Mouse (Mus musculus) stomach, embryonic 14.5 days (tissue): ENCODE measurements around the gene Pdlim7. TPM values are rescaled to one million over a fixed set of nuclear protein-coding genes. Genes with fewer than 3 reads are reported as not detected.
A peak's percentile ranks its signal among the peaks of the same experiment; 100 is the strongest.

Source experiments
- ATAC-seq: fragments of 200-750 bp; cut with Nextera tagmentation; 2 replicates; pipeline ENCODE4 v1.8.0; 2017; ENCODE audit warnings: low read depth, moderate TSS enrichment; ENCODE audit not compliant: insufficient number of reproducible peaks, insufficient read depth, low FRiP score
- H3K27ac ChIP-seq: fragments of 300-500 bp; sonication (generic); 2 replicates; pipeline ENCODE4 v1.5.1; 2014; ENCODE audit warnings: mild to moderate bottlenecking, low read length, moderate library complexity, mixed read lengths
- H3K27me3 ChIP-seq: fragments of 300-500 bp; sonication (generic); 2 replicates; pipeline ENCODE4 v1.6.1; 2014; ENCODE audit warnings: low read length, control low read depth, mixed read lengths; ENCODE audit not compliant: control insufficient read depth, insufficient read depth
- H3K36me3 ChIP-seq: fragments of 300-500 bp; sonication (generic); 2 replicates; pipeline ENCODE4 v1.6.1; 2014; ENCODE audit warnings: mild to moderate bottlenecking, control low read depth, low read length, moderate library complexity, mixed read lengths; ENCODE audit not compliant: control insufficient read depth, insufficient read depth
- H3K4me1 ChIP-seq: fragments of 300-500 bp; sonication (generic); 2 replicates; pipeline ENCODE4 v1.6.1; 2014; ENCODE audit warnings: low read length, control low read depth, mixed read lengths; ENCODE audit not compliant: control insufficient read depth, insufficient read depth
- H3K4me2 ChIP-seq: fragments of 300-500 bp; sonication (generic); replicated peaks from 2 replicates; pipeline ENCODE4 v1.6.1; 2014; ENCODE audit warnings: low read depth, low read length, control low read depth
- H3K4me3 ChIP-seq: fragments of 300-500 bp; sonication (generic); 2 replicates; pipeline ENCODE4 v1.5.1; 2014; ENCODE audit warnings: low read depth, low read length, control low read depth
- H3K9ac ChIP-seq: fragments of 300-500 bp; sonication (generic); replicated peaks from 2 replicates; pipeline ENCODE4 v1.6.1; 2014; ENCODE audit warnings: low read depth, mild to moderate bottlenecking, control low read depth, low read length, moderate library complexity, mixed read lengths
- H3K9me3 ChIP-seq: fragments of 300-500 bp; sonication (generic); 2 replicates; pipeline ENCODE4 v1.6.1; 2016; ENCODE audit warnings: low read depth, low read length, control low read depth; ENCODE audit not compliant: control insufficient read depth
- whole genome bisulfite sequencing: fragments of 180-500 bp; shearing (Covaris S2); extraction: QIAGEN DNeasy Blood & Tissue Kit; methylation state at CpG from one replicate; pipeline ENCODE4 v1.1.7; 2014; 5-methylcytosine and 5-hydroxymethylcytosine counted together
- polyA plus RNA-seq: library from polyadenylated mRNA; unstranded; fragments of >200 nt; fragmentation: Nextera tagmentation; extraction: Ambion mirVana; gene quantifications from 2 replicates; pipeline ENCODE4 v1.2.1, GENCODE M21; 2014

Gene Pdlim7
- polyA plus RNA-seq, 1 experiment from 2014 or later: 270 TPM

GRCm38 (mm10) chr13:55502405-55502804 lies 11.1 kb downstream of the Pdlim7 start:
- Histone ChIP-seq H3K4me3 (no peak overlapping the region), H3K9ac (no peak overlapping the region), H3K36me3 (peaks cover 78% of the 10 kb centered on the region), H3K4me1 (no peaks in the 10 kb centered on the region), H3K4me2 (no peak overlapping the region), H3K9me3 (no peaks in the 10 kb centered on the region), H3K27ac (no peak overlapping the region), H3K27me3 (no peaks in the 10 kb centered on the region)
- 81% methylated on average over 8 of the region's 8 CpGs for WGBS
- ATAC-seq: no peak

- Histone ChIP-seq H3K27me3 (no peaks in the 10 kb centered on the region), H3K4me2 (no peak overlapping the region), H3K9ac (no peak overlapping the region), H3K4me3 (no peak overlapping the region), H3K4me1 (no peaks in the 10 kb centered on the region; the same call in 1 of the 2 replicates), H3K27ac (no peak overlapping the region), H3K36me3 (peaks cover 62% of the 10 kb centered on the region), H3K9me3 (no peaks in the 10 kb centered on the region)
- WGBS: 66% methylated on average over 10 of the region's 10 CpGs
- no peak for ATAC-seq
Measured at GRCm38 (mm10) chr13:55500575-55500974, 12.9 kb downstream of the Pdlim7 start.

- Histone ChIP-seq H3K4me2 (no peak overlapping the region), H3K27ac (no peak overlapping the region), H3K4me3 (no peak overlapping the region), H3K4me1 (no peaks in the 10 kb centered on the region; the same call in 1 of the 2 replicates), H3K27me3 (no peaks in the 10 kb centered on the region), H3K36me3 (peaks cover 45% of the 10 kb centered on the region), H3K9me3 (no peaks in the 10 kb centered on the region), H3K9ac (no peak overlapping the region)
- no peak for ATAC-seq
- 49% methylated on average over 11 of the region's 11 CpGs for WGBS
Measured at GRCm38 (mm10) chr13:55498906-55499305, 14.6 kb downstream of the Pdlim7 start.

- Histone ChIP-seq H3K36me3 (peaks cover 26% of the 10 kb centered on the region), H3K9me3 (no peaks in the 10 kb centered on the region), H3K9ac (no peak overlapping the region), H3K4me1 (no peaks in the 10 kb centered on the region; the same call in 1 of the 2 replicates), H3K4me3 (no peak overlapping the region), H3K27me3 (no peaks in the 10 kb centered on the region), H3K4me2 (no peak overlapping the region), H3K27ac (no peak overlapping the region)
- ATAC-seq: no peak
- WGBS: 84% methylated on average over 6 of the region's 6 CpGs
Measured at GRCm38 (mm10) chr13:55496661-55497060, 16.8 kb downstream of the Pdlim7 start.

DNA sequence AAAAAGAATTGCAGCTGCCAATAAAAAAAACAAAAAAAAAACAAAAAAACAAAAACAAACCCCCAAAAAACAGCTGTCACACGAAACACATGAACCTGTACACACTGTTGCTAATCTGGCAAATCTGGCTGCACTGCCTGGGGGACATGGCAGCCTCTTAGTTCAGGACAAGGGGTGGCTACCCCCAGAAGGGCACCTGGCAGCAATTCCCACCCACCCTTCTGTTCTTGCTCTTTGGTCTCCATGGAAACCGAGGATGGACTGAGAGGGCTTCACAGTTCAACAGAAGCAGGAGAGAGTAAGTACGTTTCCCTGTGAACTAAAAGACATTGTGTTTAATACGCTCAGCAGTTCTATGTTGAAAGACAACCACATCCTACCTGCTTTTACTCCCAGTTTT lies 17.8 kb downstream of the Pdlim7 start:
- Histone ChIP-seq H3K36me3 (peaks cover 24% of the 10 kb centered on the region), H3K27me3 (no peaks in the 10 kb centered on the region), H3K4me2 (no peak overlapping the region), H3K4me1 (no peaks in the 10 kb centered on the region; the same call in 1 of the 2 replicates), H3K27ac (no peak overlapping the region), H3K4me3 (no peak overlapping the region), H3K9ac (no peak overlapping the region), H3K9me3 (no peaks in the 10 kb centered on the region)
- ATAC-seq: no peak
- WGBS: 40% methylated on average over 4 of the region's 4 CpGs

- ATAC-seq: peak; percentile 57; the same call in 1 of the 2 replicates
- no peaks in the 10 kb centered on the region for H3K9me3 ChIP-seq
- H3K9ac ChIP-seq: no peak overlapping the region
- H3K4me1 ChIP-seq: no peaks in the 10 kb centered on the region; the same call in 1 of the 2 replicates
- H3K4me3 ChIP-seq: no peak overlapping the region
- no peak overlapping the region for H3K27ac ChIP-seq
- H3K4me2 ChIP-seq: no peak overlapping the region
- H3K36me3 ChIP-seq: peaks cover 18% of the 10 kb centered on the region
- WGBS: 17% methylated on average over 18 of the region's 18 CpGs
- H3K27me3 ChIP-seq: no peaks in the 10 kb centered on the region
Measured at GRCm38 (mm10) chr13:55494883-55495621, 18.4 kb downstream of the Pdlim7 start.

GRCm38 (mm10) chr13:55494257-55494656 lies 19.2 kb downstream of the Pdlim7 start:
- no peaks in the 10 kb centered on the region; the same call in 1 of the 2 replicates for H3K4me1 ChIP-seq
- no peaks in the 10 kb centered on the region for H3K9me3 ChIP-seq
- no peak overlapping the region for H3K27ac ChIP-seq
- H3K4me3 ChIP-seq: no peak overlapping the region
- H3K27me3 ChIP-seq: no peaks in the 10 kb centered on the region
- 16% methylated on average over 2 of the region's 2 CpGs for WGBS
- ATAC-seq: no peak
- peaks cover 17% of the 10 kb centered on the region for H3K36me3 ChIP-seq
- H3K4me2 ChIP-seq: no peak overlapping the region
- no peak overlapping the region for H3K9ac ChIP-seq

DNA sequence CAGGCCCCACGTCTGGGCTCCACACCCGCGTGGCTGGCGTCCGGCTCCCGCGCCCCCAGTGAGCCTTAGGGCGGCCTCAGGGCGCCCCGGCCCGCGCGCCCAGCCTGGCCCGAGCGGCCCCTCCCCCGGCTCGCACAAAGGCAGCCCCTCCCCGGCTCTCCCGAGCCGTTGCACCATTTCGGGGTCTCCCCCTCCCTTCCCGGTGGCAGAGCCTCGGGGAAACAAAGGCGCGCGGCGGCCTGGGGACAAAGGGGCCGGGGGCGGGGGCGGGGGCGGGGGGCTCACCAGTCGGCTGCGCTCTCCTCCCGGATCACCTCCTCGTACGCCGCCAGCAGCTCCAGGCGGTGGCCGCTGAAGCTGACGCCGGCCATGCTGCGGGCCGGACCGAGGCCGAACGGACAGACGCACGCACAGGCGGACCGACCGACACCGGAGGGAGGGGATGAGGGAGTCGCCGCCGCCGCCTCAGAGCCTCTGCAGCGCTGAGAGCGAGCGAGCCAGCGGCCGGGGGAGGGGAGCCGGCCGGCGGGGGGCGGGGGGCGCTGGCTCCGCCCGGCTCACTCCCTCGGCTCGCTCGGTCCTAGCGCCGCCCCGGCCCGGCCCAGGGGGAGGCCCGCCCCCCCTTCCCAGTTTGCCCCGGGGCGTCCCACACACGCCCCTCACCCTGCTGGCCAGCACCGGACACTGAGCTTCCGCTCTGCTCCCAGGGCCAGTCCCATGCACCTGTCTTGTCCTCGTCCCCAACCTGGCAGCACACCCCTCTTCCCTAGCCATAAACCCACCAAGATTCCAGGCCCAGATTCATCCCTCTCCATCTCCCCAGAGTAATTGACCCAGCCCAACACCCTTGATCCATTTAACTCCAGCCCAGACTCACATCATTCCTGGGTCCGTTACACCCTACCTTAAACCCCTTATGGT lies 25.6 kb downstream of the Pdlim7 start, which contains the start of gene Dbn1:
TSS of gene Dbn1 (minus strand) at position 534 of the 921 bp plus-strand sequence.
- Histone ChIP-seq H3K9me3 (no peaks in the 10 kb centered on the region), H3K27me3 (no peaks in the 10 kb centered on the region), H3K4me1 (peaks cover 41% of the 10 kb centered on the region), H3K4me3 (peak within 1 kb of the TSS; percentile 88), H3K9ac (peak within 1 kb of the TSS; percentile 95), H3K36me3 (0 out of 2 replicates have a peak, but pooled peaks cover 3% of the 10 kb centered on the region), H3K27ac (peak within 1 kb of the TSS; percentile 88), H3K4me2 (peak within 1 kb of the TSS; percentile 76)
- WGBS: 2% methylated on average over 52 of the region's 83 CpGs
- peak; percentile 82 for ATAC-seq
